Mouse (Mus musculus): ENCODE results near the gene Olfr178.

- no peak for TF ChIP-seq CTCF (IDR thresholded peaks at IDR 0.05; ENCODE audit: low read depth, low read length)
- TF ChIP-seq POLR2A (IDR thresholded peaks at IDR 0.05; ENCODE audit: extremely low read depth, insufficient read depth, low read length) = no peak
Measured at GRCm38 (mm10) chr16:58929292-58929691, 37.4 kb upstream of the Olfr178 start, which contains the start of gene Olfr180.

Measured in liver, adult 2 months (tissue).